Comparison of ENCODE assay signal across 8 mouse cellular contexts in genomic region chr6:4414166-4414565, GRCm38 (mm10).
DNase-seq lines count a peak whose midpoint lies in the region; ATAC-seq lines count a peak whose summit lies in the region.

No protein-coding gene starts in this region.

- H3K27me3 ChIP-seq in midbrain, embryonic 10.5 days (ENCODE audit: low read depth, poor library complexity, severe bottlenecking) = no peaks in the 10 kb centered on the region
- no peaks in the 10 kb centered on the region for H3K27me3 ChIP-seq in midbrain, embryonic 15.5 days (replicated peaks)

- H3K27ac ChIP-seq in midbrain, embryonic 10.5 days (replicated peaks) = no peak overlapping the region
- no peak overlapping the region for H3K27ac ChIP-seq in midbrain, embryonic 15.5 days

- H3K36me3 ChIP-seq in midbrain, embryonic 10.5 days = no peaks in the 10 kb centered on the region
- H3K36me3 ChIP-seq in midbrain, embryonic 15.5 days (replicated peaks) = no peaks in the 10 kb centered on the region

- WGBS in midbrain, embryonic 10.5 days = 38% methylated on average over 6 of the region's 6 CpGs
- WGBS in midbrain, embryonic 15.5 days = 35% methylated on average over 6 of the region's 6 CpGs

- H3K4me2 ChIP-seq in midbrain, embryonic 15.5 days = no peak overlapping the region

- H3K9me3 ChIP-seq in midbrain, embryonic 10.5 days (replicated peaks) = no peaks in the 10 kb centered on the region
- H3K9me3 ChIP-seq in midbrain, embryonic 15.5 days = no peaks in the 10 kb centered on the region

- H3K4me1 ChIP-seq in midbrain, embryonic 10.5 days = no peaks in the 10 kb centered on the region; the same call in 1 of the 2 replicates
- peaks cover 12% of the 10 kb centered on the region for H3K4me1 ChIP-seq in midbrain, embryonic 15.5 days

- intact Hi-C loops in heart, postnatal 36 days (cut with DNase I) = loop anchor here (2.0 to 10.0 kb wide), 3 partner anchors 131 to 981 kb away; no protein-coding TSS in a partner anchor

- peak; percentile 13 for DNase-seq in cerebellum, adult 11 months
- no peak for DNase-seq in cerebellum, adult 11-12 months
- peak; percentile 44 for DNase-seq in midbrain, embryonic 10.5 days (ENCODE audit: low spot score)
- DNase-seq in cerebellum, adult 8-10 months = peak; percentile 35
- peak; percentile 53 to 71 for DNase-seq in heart, postnatal 36 days
- peak; percentile 79 for DNase-seq in lung, postnatal 36 days
- peak; percentile 77 for DNase-seq in thymus, postnatal 4 days

- H3K9ac ChIP-seq in midbrain, embryonic 15.5 days = no peak overlapping the region

- H3K4me3 ChIP-seq in midbrain, embryonic 10.5 days = no peak overlapping the region
- no peak overlapping the region for H3K4me3 ChIP-seq in midbrain, embryonic 15.5 days

- ATAC-seq in midbrain, embryonic 15.5 days (replicated peaks) = no peak
